Mouse (Mus musculus) midbrain, embryonic 16.5 days (tissue): ENCODE measurements around the gene Shc3. TPM values are rescaled to one million over a fixed set of nuclear protein-coding genes. Genes with fewer than 3 reads are reported as not detected.

Experiments
- ATAC-seq: fragments of 200-750 bp; cut with Nextera tagmentation; 2 replicates; pipeline ENCODE4 v1.8.0; 2017; ENCODE audit warnings: moderate TSS enrichment
- H3K27ac ChIP-seq: fragments of 300-500 bp; sonication (generic); 2 replicates; pipeline ENCODE4 v1.5.1; 2014; ENCODE audit warnings: mild to moderate bottlenecking, low read length, mixed read lengths
- H3K27me3 ChIP-seq: fragments of 300-500 bp; sonication (generic); 2 replicates; pipeline ENCODE4 v1.6.1; 2014; ENCODE audit warnings: low read depth, low read length, mixed read lengths; ENCODE audit not compliant: control insufficient read depth, insufficient read depth
- H3K36me3 ChIP-seq: fragments of 300-500 bp; sonication (generic); 2 replicates; pipeline ENCODE4 v1.6.1; 2014; ENCODE audit warnings: mild to moderate bottlenecking, low read length, moderate library complexity, mixed read lengths; ENCODE audit not compliant: control insufficient read depth, insufficient read depth
- H3K4me1 ChIP-seq: fragments of 300-500 bp; sonication (generic); 2 replicates; pipeline ENCODE4 v1.6.1; 2014; ENCODE audit warnings: mild to moderate bottlenecking, low read length, mixed read lengths; ENCODE audit not compliant: control insufficient read depth, insufficient read depth
- H3K4me2 ChIP-seq: fragments of 300-500 bp; sonication (generic); 2 replicates; pipeline ENCODE4 v1.6.1; 2014; ENCODE audit warnings: mild to moderate bottlenecking, low read length, mixed read lengths
- H3K4me3 ChIP-seq: fragments of 300-500 bp; sonication (generic); 2 replicates; pipeline ENCODE4 v1.5.1; 2014; ENCODE audit warnings: low read depth, mild to moderate bottlenecking, low read length, moderate library complexity, mixed read lengths
- H3K9ac ChIP-seq: fragments of 300-500 bp; sonication (generic); 2 replicates; pipeline ENCODE4 v1.6.1; 2014; ENCODE audit warnings: low read depth, low read length, mixed read lengths
- H3K9me3 ChIP-seq: fragments of 300-500 bp; sonication (generic); replicated peaks from 2 replicates; pipeline ENCODE4 v1.6.1; 2014; ENCODE audit warnings: mild to moderate bottlenecking, low read length, mixed read lengths; ENCODE audit not compliant: control insufficient read depth, poor library complexity, severe bottlenecking
- WGBS: fragments of 180-500 bp; shearing (Covaris S2); extraction: QIAGEN DNeasy Blood & Tissue Kit; methylation state at CpG from one replicate; pipeline ENCODE4 v1.1.7; 2014; 5-methylcytosine and 5-hydroxymethylcytosine counted together
- polyA plus RNA-seq: library from polyadenylated mRNA; unstranded; fragments of >200 nt; fragmentation: Nextera tagmentation; extraction: Ambion mirVana; gene quantifications from 2 replicates; pipeline ENCODE4 v1.2.1, GENCODE M21; 2015

Shc3 gene
- polyA plus RNA-seq, 1 experiment from 2014 or later: 8.3 TPM

DNA sequence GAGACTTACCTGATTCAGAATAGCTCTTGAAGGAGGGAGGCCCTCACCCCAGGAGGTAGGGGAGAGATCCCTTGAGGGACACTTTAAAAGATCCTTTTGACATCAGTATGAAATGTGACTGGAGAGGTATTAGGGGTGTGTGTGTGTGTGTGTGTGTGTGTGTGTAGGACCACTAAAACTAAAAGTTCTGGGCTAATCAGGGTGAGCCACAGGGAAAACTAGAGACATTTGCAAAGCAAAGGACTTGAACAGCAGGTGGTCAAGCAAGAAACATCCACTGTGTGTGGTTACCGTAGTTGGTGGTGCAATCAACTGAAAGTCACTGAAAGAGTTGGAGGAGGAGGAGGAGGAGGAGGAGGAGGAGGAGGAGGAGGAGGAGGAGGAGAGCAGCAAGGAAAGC lies 177.0 kb downstream of the Shc3 start:
- 100% methylated on average over 1 of the region's 1 CpGs for WGBS
- Histone ChIP-seq H3K36me3 (no peaks in the 10 kb centered on the region), H3K27ac (no peak overlapping the region), H3K9me3 (no peaks in the 10 kb centered on the region), H3K4me1 (no peaks in the 10 kb centered on the region), H3K27me3 (no peaks in the 10 kb centered on the region), H3K4me2 (no peak overlapping the region), H3K4me3 (no peak overlapping the region), H3K9ac (no peak overlapping the region)
- no peak for ATAC-seq

GRCm38 (mm10) chr13:51391359-51391916 lies 177.8 kb downstream of the Shc3 start:
- Histone ChIP-seq H3K36me3 (no peaks in the 10 kb centered on the region), H3K4me3 (no peak overlapping the region), H3K9ac (no peak overlapping the region), H3K27me3 (no peaks in the 10 kb centered on the region), H3K27ac (no peak overlapping the region), H3K4me1 (no peaks in the 10 kb centered on the region), H3K4me2 (no peak overlapping the region), H3K9me3 (no peaks in the 10 kb centered on the region)
- WGBS: 93% methylated on average over 6 of the region's 6 CpGs
- ATAC-seq: no peak

GRCm38 (mm10) chr13:51390398-51390797 lies 178.8 kb downstream of the Shc3 start:
- Histone ChIP-seq H3K36me3 (no peaks in the 10 kb centered on the region), H3K27me3 (no peaks in the 10 kb centered on the region), H3K9me3 (no peaks in the 10 kb centered on the region), H3K4me2 (no peak overlapping the region), H3K27ac (no peak overlapping the region), H3K4me3 (no peak overlapping the region), H3K4me1 (no peaks in the 10 kb centered on the region), H3K9ac (no peak overlapping the region)
- 83% methylated on average over 4 of the region's 4 CpGs for WGBS
- no peak for ATAC-seq

GRCm38 (mm10) chr13:51387908-51388307 lies 181.3 kb downstream of the Shc3 start:
- 57% methylated on average over 4 of the region's 4 CpGs for WGBS
- H3K4me3 ChIP-seq: no peak overlapping the region
- no peaks in the 10 kb centered on the region for H3K9me3 ChIP-seq
- H3K27me3 ChIP-seq: no peaks in the 10 kb centered on the region
- no peak overlapping the region for H3K9ac ChIP-seq
- H3K4me2 ChIP-seq: no peak overlapping the region
- no peaks in the 10 kb centered on the region for H3K36me3 ChIP-seq
- no peaks in the 10 kb centered on the region for H3K4me1 ChIP-seq
- no peak overlapping the region for H3K27ac ChIP-seq
- no peak for ATAC-seq

GRCm38 (mm10) chr13:51384899-51385298 lies 184.3 kb downstream of the Shc3 start:
- no peak for ATAC-seq
- Histone ChIP-seq H3K9me3 (no peaks in the 10 kb centered on the region), H3K36me3 (no peaks in the 10 kb centered on the region), H3K9ac (no peak overlapping the region), H3K27me3 (no peaks in the 10 kb centered on the region), H3K4me2 (no peak overlapping the region), H3K4me3 (no peak overlapping the region), H3K4me1 (no peaks in the 10 kb centered on the region), H3K27ac (no peak overlapping the region)
- 57% methylated on average over 2 of the region's 2 CpGs for WGBS

- no peaks in the 10 kb centered on the region for H3K27me3 ChIP-seq
- no peak overlapping the region for H3K9ac ChIP-seq
- no peaks in the 10 kb centered on the region; the same call in 1 of the 2 replicates for H3K4me1 ChIP-seq
- H3K27ac ChIP-seq: no peak overlapping the region
- H3K9me3 ChIP-seq: no peaks in the 10 kb centered on the region; the same call in 1 of the 2 replicates
- H3K4me3 ChIP-seq: no peak overlapping the region
- H3K4me2 ChIP-seq: no peak overlapping the region
- no peak for ATAC-seq
- no peaks in the 10 kb centered on the region for H3K36me3 ChIP-seq
- 94% methylated on average over 6 of the region's 6 CpGs for WGBS
These were observed 187.7 kb downstream of the Shc3 start for GRCm38 (mm10) chr13:51381498-51381897.

Other genes with a start within 250 kb of the Shc3 start
- 11.9 and 14.6 TPM in 2 replicates for gene S1pr3, start 160.8 kb downstream of the Shc3 start, polyA plus RNA-seq
- 26.3 and 35.8 TPM in 2 replicates for gene Cks2, start 75.8 kb upstream of the Shc3 start, polyA plus RNA-seq
- 29.4 and 33.6 TPM in 2 replicates for gene Secisbp2, start 82.3 kb upstream of the Shc3 start, polyA plus RNA-seq
- gene Sema4d, start 224.3 kb upstream of the Shc3 start, polyA plus RNA-seq: 15.4 and 16.7 TPM in 2 replicates